Mouse (Mus musculus): ENCODE data around the gene Gstt3. TPM values are rescaled to one million over a fixed set of nuclear protein-coding genes. Genes with fewer than 3 reads are reported as not detected.

Gene Gstt3
- 4.0 and 4.4 TPM in 2 replicates for polyA plus RNA-seq (2012)

DNA sequence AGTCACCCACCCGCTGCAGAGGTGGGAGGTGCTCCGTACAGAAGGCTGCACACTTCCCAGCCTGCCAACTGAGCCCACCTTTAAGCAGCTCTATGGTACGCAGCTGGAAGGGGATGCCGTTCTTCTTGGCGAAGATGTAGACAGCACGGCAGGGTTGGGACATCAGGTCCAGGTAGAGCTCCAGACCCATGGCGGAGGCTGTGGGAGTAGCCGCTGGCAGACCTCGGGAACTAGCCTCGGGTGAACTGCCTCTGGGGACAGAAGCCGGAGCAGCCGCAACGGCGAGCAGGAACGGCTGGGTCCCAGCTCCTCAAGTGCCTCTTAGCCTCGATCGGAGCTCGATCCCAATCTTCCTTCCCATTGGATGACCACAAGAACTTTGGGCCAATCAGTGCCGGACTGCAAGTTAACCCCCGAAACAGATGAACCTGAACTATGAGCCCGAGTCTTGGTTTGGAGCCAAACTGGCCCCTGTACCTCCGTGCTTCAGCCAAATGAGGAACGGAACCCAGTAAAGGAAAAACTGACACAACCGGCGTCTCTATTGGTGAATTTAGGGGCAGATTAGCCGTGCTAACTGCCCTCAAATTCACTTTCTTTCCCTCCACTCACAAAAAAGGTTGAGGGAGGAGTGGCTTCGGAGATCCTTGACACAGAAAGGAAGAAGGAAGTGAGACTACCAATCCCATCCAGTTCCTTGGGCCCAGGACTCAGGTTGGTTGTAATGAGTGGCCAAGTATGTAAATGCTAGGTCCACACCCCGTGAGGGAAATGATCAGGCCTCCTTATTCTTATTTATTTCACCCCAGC, at the start of gene Gstt3, which contains the start of gene Gm20441:
Gstt3 (minus strand) TSS at position 646 of the 810 bp plus-strand sequence.
Gm20441 (minus strand) TSS at position 186 of the 810 bp plus-strand sequence.

DNA sequence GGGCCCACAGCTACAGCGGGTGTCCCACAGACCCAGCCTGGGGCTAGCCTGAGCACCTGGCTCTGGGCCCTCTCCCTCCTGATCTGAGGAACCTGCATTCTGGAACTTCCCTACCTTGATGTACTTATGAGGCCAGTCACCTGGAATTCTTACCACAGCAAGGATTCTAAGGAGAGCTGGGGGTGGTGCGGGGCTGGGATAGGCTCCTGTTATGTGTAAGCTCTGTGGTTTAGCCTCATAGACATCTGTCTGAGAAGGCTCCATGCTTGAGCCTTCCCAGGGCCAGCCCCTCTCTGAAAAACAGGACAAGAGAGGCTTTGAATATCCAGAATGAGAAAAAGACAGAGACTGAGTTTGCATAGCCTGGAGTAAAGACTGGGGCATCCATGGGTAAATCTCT, 41.2 kb upstream of the Gstt3 start, which contains the start of gene Gstt4:
Gstt4 (minus strand) TSS at position 101 of the 400 bp plus-strand sequence.

DNA sequence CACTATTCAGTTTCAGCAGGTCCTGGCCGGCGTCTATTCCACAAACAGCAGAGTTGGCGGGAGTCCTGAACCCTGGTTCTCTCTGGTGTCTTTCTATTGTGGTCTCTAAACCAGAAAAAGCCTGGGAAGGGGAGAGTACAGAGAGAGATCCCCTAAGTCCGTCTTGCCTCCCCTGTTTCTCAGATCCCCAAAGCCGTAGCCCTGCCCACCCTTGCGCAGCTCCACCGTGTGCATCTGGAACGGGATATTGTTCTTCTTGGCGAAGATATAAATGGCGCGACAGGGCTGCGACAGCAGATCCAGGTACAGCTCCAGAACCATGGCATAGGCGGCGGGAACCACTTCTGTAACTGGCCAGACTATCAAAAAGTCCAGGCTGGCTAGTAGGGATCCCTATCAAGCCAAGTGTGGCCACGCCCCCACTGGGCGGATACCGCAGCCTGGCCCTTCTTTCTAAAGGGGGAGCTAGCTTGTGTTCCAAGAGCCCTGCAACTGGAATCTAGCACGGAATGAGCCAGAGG, 17.0 kb upstream of the Gstt3 start, which contains the start of gene Gstt1:
Gstt1 (minus strand) TSS at position 409 of the 521 bp plus-strand sequence.

DNA sequence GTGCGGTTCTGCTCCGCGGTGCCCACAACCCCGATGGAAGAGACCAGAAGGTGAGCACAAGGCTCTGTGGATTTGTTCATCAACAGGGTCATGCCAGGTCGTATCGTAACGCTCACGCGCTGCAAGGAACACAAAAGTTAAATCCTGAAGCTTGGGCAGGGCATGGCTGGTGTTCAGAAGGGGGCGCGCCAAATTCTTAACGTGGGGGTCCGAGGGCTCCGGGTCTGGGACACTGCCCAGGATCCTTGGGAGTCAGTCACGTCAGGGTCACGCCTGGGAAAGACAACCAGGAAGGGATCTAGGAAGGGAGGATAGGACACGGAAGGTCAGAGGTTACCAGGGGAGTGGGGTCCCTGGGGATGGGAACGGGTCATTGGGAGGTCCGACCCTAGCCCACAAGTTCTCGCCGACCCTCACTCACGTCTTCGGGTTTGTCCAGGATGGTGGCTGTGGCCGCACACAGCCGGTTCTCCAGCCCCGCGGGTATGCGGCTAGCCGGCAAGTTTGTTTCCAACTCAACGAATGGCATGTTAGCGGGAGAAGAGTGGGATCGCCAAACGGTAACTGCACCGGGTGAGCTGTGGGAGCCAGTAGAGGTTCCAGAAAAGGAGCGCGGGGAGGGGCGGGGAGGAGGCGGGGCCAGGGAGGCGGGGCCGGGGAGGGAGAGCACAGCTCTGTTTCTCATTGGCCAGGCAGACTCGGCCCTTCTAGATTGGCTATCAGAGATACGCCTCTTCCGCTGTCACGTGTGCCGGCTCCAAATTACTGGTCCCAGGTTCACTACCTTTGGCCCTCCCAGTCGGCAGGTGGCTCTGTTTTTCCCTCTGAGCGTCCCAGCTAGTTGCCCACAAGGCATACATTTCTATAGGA, 8.2 kb downstream of the Gstt3 start, which contains the start of gene Ddt:
Ddt (minus strand) TSS at position 620 of the 870 bp plus-strand sequence.

DNA sequence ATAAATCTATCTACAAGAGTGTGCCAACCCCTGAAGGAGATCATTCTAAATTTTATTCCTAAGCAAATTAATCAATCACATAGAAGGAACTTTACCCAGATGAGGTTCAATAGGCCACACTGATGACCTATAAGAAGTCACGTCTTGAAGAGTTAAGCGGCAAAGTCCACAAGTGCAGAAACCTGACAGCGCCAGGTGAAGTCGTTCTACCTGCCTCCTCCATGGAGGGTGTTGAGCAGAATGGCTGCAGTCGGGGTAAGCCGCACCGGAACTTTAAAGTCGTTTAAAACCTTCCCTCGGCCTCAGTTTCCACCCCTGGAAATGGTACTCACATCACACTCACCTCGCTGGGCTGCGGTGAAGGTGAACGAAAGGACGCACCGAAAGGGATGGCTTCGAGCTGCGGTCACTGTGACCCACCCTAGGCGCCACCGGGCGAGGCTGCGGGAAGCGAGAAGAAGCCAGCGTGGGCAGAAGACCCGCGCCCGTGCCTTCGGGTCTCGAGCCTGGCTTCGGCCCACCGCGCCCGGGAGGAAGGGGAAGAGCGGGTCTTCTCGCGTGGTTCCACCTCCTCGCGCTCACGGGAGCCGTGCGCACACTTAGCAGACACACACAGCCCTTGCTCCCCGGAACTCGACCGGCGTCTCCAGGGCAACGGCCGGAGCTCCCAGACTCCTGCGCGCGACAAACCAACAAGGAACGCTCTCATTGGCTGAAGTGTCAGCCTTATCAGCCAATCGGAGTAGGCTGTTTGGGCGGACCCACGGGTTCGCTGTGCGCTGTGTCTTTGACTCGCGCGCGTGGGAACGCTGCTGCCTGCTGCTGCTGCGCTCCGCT, 17.3 kb downstream of the Gstt3 start, which contains the start of gene Cabin1:
Cabin1 (minus strand) TSS at position 660 of the 837 bp plus-strand sequence.

Other genes starting within 250 kb of the Gstt3 start
- gene Lrrc75b, start 221.1 kb downstream of the Gstt3 start, polyA plus RNA-seq (2012) = 0.02 TPM in 1 of 2 replicates, not detected in the other
- 1.2 and 1.8 TPM in 2 replicates for gene Ggt1, start 219.8 kb downstream of the Gstt3 start, polyA plus RNA-seq (2012)
- 9.1 and 11.3 TPM in 2 replicates for gene Ggt5, start 192.1 kb downstream of the Gstt3 start, polyA plus RNA-seq (2012)
- gene Susd2, start 137.4 kb downstream of the Gstt3 start, polyA plus RNA-seq (2012) = 0.68 and 1.6 TPM in 2 replicates
- gene Cabin1, start 17.1 kb downstream of the Gstt3 start, polyA plus RNA-seq (2012) = 95.9 and 105 TPM in 2 replicates
- gene Ddt, start 8.0 kb downstream of the Gstt3 start, polyA plus RNA-seq (2012) = 95.8 and 97.5 TPM in 2 replicates
- not detected in 2 replicates for gene Gm20441, start 460 bp downstream of the Gstt3 start, polyA plus RNA-seq (2012)
- 0.38 and 0.93 TPM in 2 replicates for gene Gstt1, start 17.2 kb upstream of the Gstt3 start, polyA plus RNA-seq (2012)
- gene Gstt4, start 41.1 kb upstream of the Gstt3 start, polyA plus RNA-seq (2012) = not detected in 2 replicates
- 7.5 and 8.4 TPM in 2 replicates for gene Gstt2, start 56.0 kb upstream of the Gstt3 start, polyA plus RNA-seq (2012)
- gene Mif, start 78.8 kb upstream of the Gstt3 start, polyA plus RNA-seq (2012) = 2,192 and 2,368 TPM in 2 replicates
- gene Derl3, start 112.0 kb upstream of the Gstt3 start, polyA plus RNA-seq (2012) = 9.1 and 10.6 TPM in 2 replicates
- 308 and 343 TPM in 2 replicates for gene Smarcb1, start 140.2 kb upstream of the Gstt3 start, polyA plus RNA-seq (2012)
- gene Chchd10, start 151.7 kb upstream of the Gstt3 start, polyA plus RNA-seq (2012) = 187 and 201 TPM in 2 replicates
- gene Mmp11, start 155.1 kb upstream of the Gstt3 start, polyA plus RNA-seq (2012) = 0.65 and 0.74 TPM in 2 replicates
- gene Gm867, start 159.3 kb upstream of the Gstt3 start, polyA plus RNA-seq (2012) = not detected in 2 replicates
- gene Vpreb3, start 161.6 kb upstream of the Gstt3 start, polyA plus RNA-seq (2012) = 1.4 and 2.1 TPM in 2 replicates
- gene Gm5134, start 173.1 kb upstream of the Gstt3 start, polyA plus RNA-seq (2012) = 0.09 and 0.22 TPM in 2 replicates